Mouse (Mus musculus): Measurements from ENCODE around the gene Chrdl1.

The Chrdl1 gene

GRCm38 (mm10) chrX:143393791-143394369 is at the start of gene Chrdl1:
Gene Chrdl1, minus strand, starts transcription at chrX:143394262.
- no peak for DNase-seq (ENCODE audit: low spot score)

- DNase-seq (ENCODE audit: low spot score), result no peak
These were observed 48.6 kb upstream of the Chrdl1 start for GRCm38 (mm10) chrX:143442638-143443037.

GRCm38 (mm10) chrX:143404601-143405000 is 10.5 kb upstream of the Chrdl1 start:
- DNase-seq (ENCODE audit: low spot score), result no peak

GRCm38 (mm10) chrX:143366256-143366959 is 27.7 kb downstream of the Chrdl1 start:
- no peak for DNase-seq (ENCODE audit: low spot score)

GRCm38 (mm10) chrX:143347227-143347626 is 46.8 kb downstream of the Chrdl1 start:
- DNase-seq (ENCODE audit: low spot score), result no peak

- no peak for DNase-seq (ENCODE audit: low spot score)
These were observed 47.3 kb downstream of the Chrdl1 start for GRCm38 (mm10) chrX:143346739-143347138.

GRCm38 (mm10) chrX:143344509-143345495 is 49.3 kb downstream of the Chrdl1 start:
- no peak for DNase-seq (ENCODE audit: low spot score)

GRCm38 (mm10) chrX:143338156-143338555 is 55.9 kb downstream of the Chrdl1 start:
- no peak for DNase-seq (ENCODE audit: low spot score)

GRCm38 (mm10) chrX:143337561-143337960 is 56.5 kb downstream of the Chrdl1 start:
- no peak for DNase-seq (ENCODE audit: low spot score)

GRCm38 (mm10) chrX:143336661-143337060 is 57.4 kb downstream of the Chrdl1 start:
- DNase-seq (ENCODE audit: low spot score), result no peak

GRCm38 (mm10) chrX:143335846-143336245 is 58.2 kb downstream of the Chrdl1 start:
- DNase-seq (ENCODE audit: low spot score), result no peak

- no peak for DNase-seq (ENCODE audit: low spot score)
These were observed 80.9 kb downstream of the Chrdl1 start for GRCm38 (mm10) chrX:143313166-143313565.

- no peak for DNase-seq (ENCODE audit: low spot score)
These were observed 99.3 kb downstream of the Chrdl1 start for GRCm38 (mm10) chrX:143294726-143295125.

GRCm38 (mm10) chrX:143275202-143275601 is 118.9 kb downstream of the Chrdl1 start:
- DNase-seq (ENCODE audit: low spot score), result no peak

GRCm38 (mm10) chrX:143250709-143251108 is 143.4 kb downstream of the Chrdl1 start:
- no peak for DNase-seq (ENCODE audit: low spot score)
